Comparison of ENCODE assay signal across 15 mouse cellular contexts in the genomic region with DNA sequence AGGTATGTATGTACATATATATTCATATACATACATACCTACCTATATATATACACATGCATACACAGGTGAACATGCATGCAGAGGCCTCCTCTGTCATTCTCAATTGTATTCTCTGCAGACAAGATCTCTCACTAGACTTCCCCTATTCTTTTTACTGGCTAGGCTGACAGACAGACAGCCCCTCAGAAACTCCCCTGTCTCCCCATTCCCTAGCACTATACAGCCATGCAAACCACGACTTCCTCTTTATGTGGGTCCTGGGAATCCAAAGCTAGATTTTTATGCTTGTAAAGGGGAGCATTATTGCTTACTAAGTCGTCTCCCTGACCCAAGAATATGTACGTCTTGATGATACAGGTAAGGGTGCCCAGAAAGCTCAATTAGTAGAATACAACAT.
"Had no signal": no experiment of that assay in that cellular context is flagged by ENCODE, and none has a peak within 500 bp of the region (broad histone marks: within the 10 kb centered on the region; RNA-seq: fewer than 3 reads in every experiment).

No protein-coding gene starts in this region.

- H3K27me3 ChIP-seq: neural tube, embryonic 13.5 days; neural tube, embryonic 15.5 days; stomach, embryonic 15.5 days had no signal

- DNase-seq: retina, postnatal 1 day; right cerebral cortex, postnatal 14 days; right cerebral cortex, postnatal 25 days; right cerebral cortex, postnatal 4 days; spleen, adult 18-20 months; thymus, adult 18-20 months; thymus, adult 2 months; thymus, postnatal 14 days; thymus, postnatal 25 days; thymus, postnatal 36 days; thymus, postnatal 4 days had no signal

- H3K27ac ChIP-seq: neural tube, embryonic 13.5 days; neural tube, embryonic 15.5 days; stomach, embryonic 15.5 days; stomach, postnatal 0 days had no signal

- H3K4me3 ChIP-seq: neural tube, embryonic 13.5 days; neural tube, embryonic 15.5 days; stomach, embryonic 15.5 days had no signal

- H3K4me1 ChIP-seq: neural tube, embryonic 13.5 days; neural tube, embryonic 15.5 days; stomach, embryonic 15.5 days had no signal
